26 mouse cellular contexts compared by ENCODE assay signal in the genomic region with DNA sequence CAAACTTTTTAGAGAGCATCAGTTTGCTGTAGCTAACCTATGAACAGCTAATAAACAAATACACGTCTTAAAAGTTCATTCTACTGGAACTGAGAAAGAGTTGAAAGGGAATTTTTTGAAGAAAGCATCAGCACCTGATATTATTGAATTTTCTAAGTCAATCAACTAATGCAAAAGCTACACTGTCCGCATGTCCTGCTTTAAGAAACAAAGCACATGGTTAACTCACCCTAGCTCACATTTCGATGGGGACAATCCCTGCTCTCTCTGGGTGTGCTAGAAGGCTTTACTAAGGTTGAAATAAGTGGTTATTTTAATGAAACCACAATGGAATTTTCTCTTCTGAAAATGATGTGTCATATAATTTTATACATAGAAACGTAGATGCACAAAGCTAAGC.
"Had no signal": no experiment of that assay in that cellular context is flagged by ENCODE, and none has a peak within 500 bp of the region (broad histone marks: within the 10 kb centered on the region; RNA-seq: fewer than 3 reads in every experiment).

No protein-coding gene starts in this region.

- H3K4me3 ChIP-seq: heart, adult 2 months; heart, embryonic 13.5 days; heart, embryonic 15.5 days; hindbrain, embryonic 13.5 days; hindbrain, embryonic 15.5 days; kidney, embryonic 15.5 days; limb, embryonic 13.5 days; limb, embryonic 15.5 days; liver, embryonic 13.5 days; liver, embryonic 15.5 days had no signal

- H3K27ac ChIP-seq: heart, adult 2 months; heart, embryonic 13.5 days; heart, embryonic 15.5 days; hindbrain, embryonic 13.5 days; hindbrain, embryonic 15.5 days; kidney, embryonic 15.5 days; kidney, postnatal 0 days; limb, embryonic 13.5 days; limb, embryonic 15.5 days; liver, embryonic 13.5 days; liver, embryonic 15.5 days had no signal

- H3K27me3 ChIP-seq: heart, embryonic 13.5 days; heart, embryonic 15.5 days; hindbrain, embryonic 13.5 days; hindbrain, embryonic 15.5 days; kidney, embryonic 15.5 days; limb, embryonic 13.5 days; limb, embryonic 15.5 days; liver, embryonic 13.5 days; liver, embryonic 15.5 days had no signal

- DNase-seq: gastrocnemius, postnatal 14 days; gastrocnemius, postnatal 36 days; heart, adult 11 months; heart, postnatal 14 days; heart, postnatal 36 days; kidney, adult 11 months; kidney, adult 2 months; kidney, adult 9 months; kidney, postnatal 14 days; kidney, postnatal 36 days; layer of hippocampus, adult 9-11 months; layer of hippocampus, postnatal 36 days; left cerebral cortex, postnatal 4 days; liver, embryonic 13.5 days had no signal

- H3K4me1 ChIP-seq: heart, embryonic 13.5 days; heart, embryonic 15.5 days; hindbrain, embryonic 13.5 days; hindbrain, embryonic 15.5 days; kidney, embryonic 15.5 days; limb, embryonic 13.5 days; limb, embryonic 15.5 days; liver, embryonic 13.5 days; liver, embryonic 15.5 days had no signal

- ATAC-seq: inflammation-experienced regulatory T-cells, adult 6 months had no signal

- H3K36me3 ChIP-seq: heart, embryonic 13.5 days; heart, embryonic 15.5 days; hindbrain, embryonic 13.5 days; hindbrain, embryonic 15.5 days; kidney, embryonic 15.5 days; limb, embryonic 13.5 days; limb, embryonic 15.5 days; liver, embryonic 13.5 days; liver, embryonic 15.5 days had no signal

- H3K9ac ChIP-seq: heart, embryonic 13.5 days; heart, embryonic 15.5 days; hindbrain, embryonic 13.5 days; hindbrain, embryonic 15.5 days; kidney, embryonic 15.5 days; limb, embryonic 13.5 days; limb, embryonic 15.5 days; liver, embryonic 13.5 days; liver, embryonic 15.5 days had no signal

- H3K4me2 ChIP-seq: heart, embryonic 11.5 days; heart, embryonic 13.5 days; heart, embryonic 15.5 days; hindbrain, embryonic 13.5 days; hindbrain, embryonic 15.5 days; kidney, embryonic 15.5 days; limb, embryonic 13.5 days; limb, embryonic 15.5 days; liver, embryonic 13.5 days; liver, embryonic 15.5 days had no signal

- H3K9me3 ChIP-seq: hindbrain, embryonic 13.5 days; hindbrain, embryonic 15.5 days; limb, embryonic 15.5 days; liver, embryonic 13.5 days; liver, embryonic 15.5 days had no signal
